Mouse (Mus musculus) liver, embryonic 13.5 days (tissue): ENCODE measurements at regions not wholly inside any gene's neighbourhood (a gene's known extent, or its start where the extent isn't known, plus 50 kb on each side); places are given as distances from the start of the nearest gene placed in this dataset.

Experiments
- ATAC-seq: fragments of 200-750 bp; cut with Nextera tagmentation; 2 replicates; pipeline ENCODE4 v1.8.0; 2017; ENCODE audit warnings: low read depth, mild to moderate bottlenecking, moderate number of reproducible peaks, moderate library complexity
- DNase-seq: peaks from one replicate; pipeline ENCODE4 v3.0.0; 2022
- H3K27ac ChIP-seq: fragments of 300-500 bp; sonication (generic); 2 replicates; pipeline ENCODE4 v1.5.1; 2015; ENCODE audit warnings: moderate library complexity, mild to moderate bottlenecking, inconsistent platforms
- H3K27me3 ChIP-seq: fragments of 300-500 bp; sonication (generic); 2 replicates; pipeline ENCODE4 v1.6.1; 2015; ENCODE audit warnings: mild to moderate bottlenecking, inconsistent platforms
- H3K36me3 ChIP-seq: fragments of 300-500 bp; sonication (generic); 2 replicates; pipeline ENCODE4 v1.6.1; 2015; ENCODE audit warnings: mild to moderate bottlenecking, inconsistent platforms
- H3K4me1 ChIP-seq: fragments of 300-500 bp; sonication (generic); replicated peaks from 2 replicates; pipeline ENCODE4 v1.6.1; 2015; ENCODE audit warnings: inconsistent platforms
- H3K4me2 ChIP-seq: fragments of 300-500 bp; sonication (generic); 2 replicates; pipeline ENCODE4 v1.6.1; 2015; ENCODE audit warnings: inconsistent platforms, mild to moderate bottlenecking, moderate library complexity
- H3K4me3 ChIP-seq: fragments of 300-500 bp; sonication (generic); replicated peaks from 2 replicates; pipeline ENCODE4 v1.5.1; 2015; ENCODE audit warnings: mild to moderate bottlenecking, inconsistent platforms
- H3K9ac ChIP-seq: fragments of 300-500 bp; sonication (generic); 2 replicates; pipeline ENCODE4 v1.6.1; 2015; ENCODE audit warnings: mild to moderate bottlenecking, inconsistent platforms
- H3K9me3 ChIP-seq: fragments of 300-500 bp; sonication (generic); replicated peaks from 2 replicates; pipeline ENCODE4 v1.6.1; 2016; ENCODE audit warnings: inconsistent platforms
- WGBS: fragments of 180-500 bp; shearing (Covaris S2); methylation state at CpG from one replicate; pipeline ENCODE4 v1.1.7; 2015; ENCODE audit not compliant: insufficient replicate concordance; 5-methylcytosine and 5-hydroxymethylcytosine counted together

DNA sequence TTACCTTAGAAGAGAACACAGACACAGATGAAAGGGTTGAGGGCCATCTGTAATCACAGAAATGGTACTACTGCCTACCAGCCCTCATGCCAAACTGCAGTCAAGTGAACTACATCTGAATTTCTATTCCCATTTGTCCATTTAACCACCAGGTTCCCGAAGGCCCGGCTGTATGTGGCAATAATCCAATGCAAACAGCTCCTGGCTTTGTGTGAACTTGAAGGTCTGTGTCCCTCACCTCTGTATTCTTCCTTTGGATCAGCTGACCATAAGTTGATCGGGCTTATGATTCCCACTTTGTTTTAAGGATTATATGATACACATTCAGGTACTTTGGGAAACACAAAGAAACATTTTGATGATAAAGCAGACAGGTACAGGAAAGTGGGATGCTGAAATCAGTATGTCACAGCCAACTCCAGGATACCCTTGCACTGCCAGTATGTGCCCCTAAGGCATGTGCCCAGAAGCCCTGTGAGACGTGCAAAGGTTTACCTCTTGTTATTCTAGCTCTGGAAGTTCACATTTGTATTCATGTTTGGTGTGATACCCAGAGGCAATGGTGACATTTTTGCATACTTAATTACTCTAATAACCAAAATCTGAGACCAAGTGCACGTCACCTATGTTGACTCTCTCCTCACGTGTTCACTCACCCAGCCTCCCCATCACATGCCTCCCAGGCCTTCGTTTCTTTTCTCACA, 214.1 kb upstream of the Gm9747 start:
- no peak overlapping the region for H3K27ac ChIP-seq
- no peak overlapping the region for H3K4me2 ChIP-seq
- H3K4me3 ChIP-seq, result no peak overlapping the region
- H3K9ac ChIP-seq, result no peak overlapping the region
- H3K4me1 ChIP-seq, result no peaks in the 10 kb centered on the region
- no peak for DNase-seq
- no peak for ATAC-seq
- H3K36me3 ChIP-seq, result no peaks in the 10 kb centered on the region
- 54% methylated on average over 7 of the region's 7 CpGs for WGBS
- no peaks in the 10 kb centered on the region for H3K27me3 ChIP-seq
- no peaks in the 10 kb centered on the region for H3K9me3 ChIP-seq

DNA sequence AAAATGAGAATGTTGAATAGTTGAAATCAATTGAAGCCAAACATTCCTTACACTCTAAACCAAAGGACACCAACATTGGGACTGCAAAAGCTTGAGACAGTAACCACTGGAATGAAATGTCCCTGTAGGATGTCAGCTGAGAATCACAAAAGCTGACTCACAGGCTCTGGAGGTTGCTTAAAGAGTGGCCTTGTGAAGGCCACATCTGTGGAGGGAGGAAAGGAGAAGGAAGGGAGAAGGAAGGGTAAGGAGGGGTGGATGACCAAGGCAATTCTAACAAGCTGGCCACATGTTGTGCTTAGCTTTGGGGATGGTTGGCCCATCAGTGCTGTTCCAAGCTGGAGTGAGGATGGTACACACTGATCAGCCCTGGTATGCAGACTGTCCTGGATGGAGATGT, 205.2 kb upstream of the Gm9747 start:
- Histone ChIP-seq H3K27ac (no peak overlapping the region), H3K36me3 (no peaks in the 10 kb centered on the region), H3K4me3 (no peak overlapping the region), H3K4me1 (no peaks in the 10 kb centered on the region), H3K4me2 (no peak overlapping the region), H3K27me3 (no peaks in the 10 kb centered on the region), H3K9me3 (no peaks in the 10 kb centered on the region), H3K9ac (no peak overlapping the region)
- DNase-seq, result no peak
- ATAC-seq, result no peak

- DNase-seq, result no peak
- no peak overlapping the region for H3K4me3 ChIP-seq
- H3K9me3 ChIP-seq, result no peaks in the 10 kb centered on the region; the same call in 1 of the 2 replicates
- no peak overlapping the region for H3K27ac ChIP-seq
- 68% methylated on average over 7 of the region's 7 CpGs for WGBS
- no peak overlapping the region for H3K9ac ChIP-seq
- H3K4me2 ChIP-seq, result no peak overlapping the region
- ATAC-seq, result no peak
- H3K4me1 ChIP-seq, result no peaks in the 10 kb centered on the region
- no peaks in the 10 kb centered on the region for H3K36me3 ChIP-seq
- no peaks in the 10 kb centered on the region for H3K27me3 ChIP-seq
Observed at GRCm38 (mm10) chr1:82031130-82031529, 201.8 kb upstream of the Gm9747 start.

GRCm38 (mm10) chr1:82032410-82032809, 200.5 kb upstream of the Gm9747 start:
- Histone ChIP-seq H3K9me3 (no peaks in the 10 kb centered on the region; the same call in 1 of the 2 replicates), H3K27ac (no peak overlapping the region), H3K27me3 (no peaks in the 10 kb centered on the region), H3K9ac (no peak overlapping the region), H3K4me2 (no peak overlapping the region), H3K4me3 (no peak overlapping the region), H3K36me3 (no peaks in the 10 kb centered on the region), H3K4me1 (no peaks in the 10 kb centered on the region)
- no peak for DNase-seq
- 67% methylated on average over 1 of the region's 1 CpGs for WGBS
- no peak for ATAC-seq

GRCm38 (mm10) chr1:82038171-82038570, 194.7 kb upstream of the Gm9747 start:
- 53% methylated on average over 4 of the region's 4 CpGs for WGBS
- H3K4me3 ChIP-seq, result no peak overlapping the region
- H3K9ac ChIP-seq, result no peak overlapping the region
- no peaks in the 10 kb centered on the region for H3K4me1 ChIP-seq
- no peaks in the 10 kb centered on the region for H3K36me3 ChIP-seq
- no peak for DNase-seq
- H3K27ac ChIP-seq, result no peak overlapping the region
- no peak for ATAC-seq
- no peaks in the 10 kb centered on the region; the same call in 1 of the 2 replicates for H3K9me3 ChIP-seq
- H3K27me3 ChIP-seq, result no peaks in the 10 kb centered on the region
- no peak overlapping the region for H3K4me2 ChIP-seq

GRCm38 (mm10) chr1:82038698-82039097, 194.2 kb upstream of the Gm9747 start:
- Histone ChIP-seq H3K27ac (no peak overlapping the region), H3K4me3 (no peak overlapping the region), H3K4me2 (no peak overlapping the region), H3K27me3 (no peaks in the 10 kb centered on the region), H3K9ac (no peak overlapping the region), H3K9me3 (no peaks in the 10 kb centered on the region; the same call in 1 of the 2 replicates), H3K36me3 (no peaks in the 10 kb centered on the region), H3K4me1 (no peaks in the 10 kb centered on the region)
- ATAC-seq, result no peak
- WGBS, result 62% methylated on average over 1 of the region's 1 CpGs
- no peak for DNase-seq

DNA sequence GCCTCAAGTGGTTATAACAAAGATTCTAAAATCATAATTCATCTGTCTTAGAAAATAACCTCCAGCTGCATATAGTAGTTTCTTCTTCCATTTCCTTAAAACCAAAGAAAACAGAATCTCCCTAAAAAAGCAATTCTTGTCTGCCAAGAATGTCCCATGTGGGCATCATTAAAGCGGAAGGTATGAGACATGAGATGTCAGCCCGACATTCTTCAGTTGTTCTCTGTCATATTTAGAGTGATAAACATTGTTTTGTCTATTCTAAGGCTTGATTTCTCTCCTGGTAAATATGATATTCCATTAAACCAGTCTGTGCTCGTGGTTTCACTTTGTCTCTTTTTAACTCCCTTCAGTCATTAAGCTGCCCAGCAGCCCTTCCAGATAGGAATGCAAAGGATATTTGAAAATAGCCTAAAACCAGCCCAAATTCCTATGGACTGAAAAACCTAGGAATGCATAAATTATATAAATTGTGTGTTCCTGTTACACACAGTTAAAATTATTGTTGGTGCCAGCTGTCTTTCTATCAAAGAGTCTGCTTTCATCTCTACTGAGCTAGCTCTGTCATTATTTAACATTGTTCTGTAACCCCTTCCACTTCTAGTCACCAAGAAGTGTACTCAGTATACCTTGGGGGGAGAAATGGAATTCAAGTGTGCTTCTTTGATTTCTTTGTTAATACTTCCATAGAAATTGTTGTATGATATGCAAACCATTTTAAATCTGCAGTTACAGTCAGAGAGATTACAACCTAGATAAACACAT, 191.4 kb upstream of the Gm9747 start:
- ATAC-seq, result no peak
- H3K36me3 ChIP-seq, result no peaks in the 10 kb centered on the region
- no peaks in the 10 kb centered on the region for H3K4me1 ChIP-seq
- no peaks in the 10 kb centered on the region for H3K27me3 ChIP-seq
- H3K9ac ChIP-seq, result no peak overlapping the region
- no peak for DNase-seq
- WGBS, result 48% methylated on average over 3 of the region's 3 CpGs
- no peak overlapping the region for H3K4me2 ChIP-seq
- no peak overlapping the region for H3K4me3 ChIP-seq
- no peaks in the 10 kb centered on the region for H3K9me3 ChIP-seq
- H3K27ac ChIP-seq, result no peak overlapping the region

GRCm38 (mm10) chr1:82042051-82042432, 190.9 kb upstream of the Gm9747 start:
- Histone ChIP-seq H3K27me3 (no peaks in the 10 kb centered on the region), H3K4me3 (no peak overlapping the region), H3K4me2 (no peak overlapping the region), H3K4me1 (no peaks in the 10 kb centered on the region), H3K27ac (no peak overlapping the region), H3K9me3 (no peaks in the 10 kb centered on the region), H3K9ac (no peak overlapping the region), H3K36me3 (no peaks in the 10 kb centered on the region)
- DNase-seq (no peak), ATAC-seq (no peak)
- 37% methylated on average over 2 of the region's 2 CpGs for WGBS

DNA sequence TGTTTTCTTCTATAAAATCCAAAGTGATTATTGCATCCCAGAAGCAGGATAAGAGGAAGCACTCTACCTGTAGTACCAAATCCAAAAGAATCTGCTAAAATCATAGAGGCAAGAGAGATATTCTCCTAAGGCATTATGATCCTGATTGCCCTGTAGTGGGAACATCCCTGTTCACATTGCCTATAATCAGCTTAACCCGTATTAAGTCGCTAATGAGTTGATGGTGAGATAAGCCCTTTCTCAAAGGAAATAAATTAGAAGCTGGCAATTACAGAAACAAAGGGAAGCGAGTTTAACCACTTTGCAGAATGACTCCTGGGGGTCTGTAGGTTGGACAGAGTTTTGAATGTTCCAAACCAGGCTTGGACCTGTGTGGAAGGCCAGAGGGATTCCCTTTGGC, 190.4 kb upstream of the Gm9747 start:
- no peak overlapping the region for H3K4me3 ChIP-seq
- no peak overlapping the region for H3K9ac ChIP-seq
- H3K36me3 ChIP-seq, result no peaks in the 10 kb centered on the region
- no peak overlapping the region for H3K27ac ChIP-seq
- H3K9me3 ChIP-seq, result no peaks in the 10 kb centered on the region
- no peak for DNase-seq
- no peak for ATAC-seq
- H3K27me3 ChIP-seq, result no peaks in the 10 kb centered on the region
- no peaks in the 10 kb centered on the region for H3K4me1 ChIP-seq
- H3K4me2 ChIP-seq, result no peak overlapping the region
- WGBS, result 34% methylated on average over 3 of the region's 3 CpGs

GRCm38 (mm10) chr1:82066291-82066690, 166.6 kb upstream of the Gm9747 start:
- ATAC-seq (no peak), DNase-seq (no peak)
- Histone ChIP-seq H3K4me3 (no peak overlapping the region), H3K36me3 (no peaks in the 10 kb centered on the region), H3K4me1 (no peaks in the 10 kb centered on the region), H3K4me2 (no peak overlapping the region), H3K27me3 (no peaks in the 10 kb centered on the region), H3K9me3 (peaks cover 6% of the 10 kb centered on the region; the same call in 1 of the 2 replicates), H3K27ac (no peak overlapping the region), H3K9ac (no peak overlapping the region)
- 70% methylated on average over 6 of the region's 6 CpGs for WGBS

DNA sequence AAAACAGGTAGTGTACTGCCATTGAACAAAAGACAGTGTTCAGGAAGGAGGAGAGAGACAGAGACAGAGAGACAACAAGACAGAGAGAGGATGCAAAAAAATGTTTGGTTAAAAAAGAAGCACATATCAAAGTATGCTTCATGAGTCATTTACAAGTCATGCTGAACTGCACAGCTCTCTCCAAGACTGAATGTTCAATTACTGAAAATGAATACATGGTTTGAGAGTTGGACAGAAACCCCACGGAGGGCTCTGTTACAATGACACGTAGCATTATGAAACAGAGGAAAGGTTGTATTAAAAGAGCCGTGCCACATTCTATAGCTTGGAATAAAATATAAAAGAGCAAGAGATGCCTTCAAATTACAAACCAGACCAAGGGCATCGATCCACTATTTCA, 164.3 kb upstream of the Gm9747 start:
- Histone ChIP-seq H3K9ac (no peak overlapping the region), H3K9me3 (peaks cover 6% of the 10 kb centered on the region; the same call in 1 of the 2 replicates), H3K4me1 (no peaks in the 10 kb centered on the region), H3K27me3 (no peaks in the 10 kb centered on the region), H3K36me3 (no peaks in the 10 kb centered on the region), H3K4me2 (no peak overlapping the region), H3K4me3 (no peak overlapping the region), H3K27ac (no peak overlapping the region)
- ATAC-seq, result no peak
- DNase-seq, result no peak
- 66% methylated on average over 4 of the region's 4 CpGs for WGBS
